Mouse (Mus musculus): ENCODE data around the gene Kif13a.
A peak's percentile ranks its signal among the peaks of the same experiment; 100 is the strongest.

GRCm38 (mm10) chr13:46748138-46748873 is 181.4 kb downstream of the Kif13a start:
- TF ChIP-seq GATA1 (IDR thresholded peaks at IDR 0.05; ENCODE audit: low read depth, low read length) (peak; percentile 47), CTCF (IDR thresholded peaks at IDR 0.05 in 2 of 3, conservative IDR thresholded peaks at IDR 0.05 in 1 of 3; ENCODE audit: control insufficient read depth in 1 of 3, insufficient read depth in 1 of 3, low read depth in 2 of 3, low read length in 3 of 3, poor library complexity in 1 of 3, severe bottlenecking in 1 of 3) (no peak), MAFK (IDR thresholded peaks at IDR 0.05; ENCODE audit: borderline replicate concordance, low read depth, low read length) (no peak), HCFC1 (IDR thresholded peaks at IDR 0.05; ENCODE audit: low read depth, low read length) (no peak), SIN3A (IDR thresholded peaks at IDR 0.05; ENCODE audit: low read length) (no peak), TBP (IDR thresholded peaks at IDR 0.05; ENCODE audit: low read depth, low read length) (no peak), CHD1 (IDR thresholded peaks at IDR 0.05; ENCODE audit: low read depth, low read length) (no peak), CHD2 (IDR thresholded peaks at IDR 0.05; ENCODE audit: low read length) (no peak), ELF1 (IDR thresholded peaks at IDR 0.05; ENCODE audit: low read depth, low read length) (no peak), MYC (IDR thresholded peaks at IDR 0.05; ENCODE audit: low read depth, low read length) (no peak), MAX (IDR thresholded peaks at IDR 0.05; ENCODE audit: low read length) (no peak)

Data from MEL (cell line).